Mouse (Mus musculus) neural tube, embryonic 13.5 days (tissue): ENCODE measurements around the gene Crim1. TPM values are rescaled to one million over a fixed set of nuclear protein-coding genes. Genes with fewer than 3 reads are reported as not detected.

Source experiments
- ATAC-seq: fragments of 200-750 bp; cut with Nextera tagmentation; 2 replicates; pipeline ENCODE4 v1.8.0; 2017; ENCODE audit warnings: low read depth, mild to moderate bottlenecking, moderate TSS enrichment, moderate library complexity
- H3K27ac ChIP-seq: fragments of 300-500 bp; sonication (generic); replicated peaks from 2 replicates; pipeline ENCODE4 v1.5.1; 2015; ENCODE audit warnings: moderate library complexity, mild to moderate bottlenecking, inconsistent platforms
- H3K27me3 ChIP-seq: fragments of 300-500 bp; sonication (generic); 2 replicates; pipeline ENCODE4 v1.6.1; 2015; ENCODE audit warnings: mild to moderate bottlenecking, inconsistent platforms
- H3K36me3 ChIP-seq: fragments of 300-500 bp; sonication (generic); 2 replicates; pipeline ENCODE4 v1.6.1; 2015; ENCODE audit warnings: mild to moderate bottlenecking, inconsistent platforms
- H3K4me1 ChIP-seq: fragments of 300-500 bp; sonication (generic); replicated peaks from 2 replicates; pipeline ENCODE4 v1.6.1; 2015; ENCODE audit warnings: inconsistent platforms
- H3K4me2 ChIP-seq: fragments of 300-500 bp; sonication (generic); 2 replicates; pipeline ENCODE4 v1.6.1; 2015; ENCODE audit warnings: inconsistent platforms, mild to moderate bottlenecking, moderate library complexity
- H3K4me3 ChIP-seq: fragments of 300-500 bp; sonication (generic); 2 replicates; pipeline ENCODE4 v1.5.1; 2015; ENCODE audit warnings: mild to moderate bottlenecking, inconsistent platforms
- H3K9ac ChIP-seq: fragments of 300-500 bp; sonication (generic); 2 replicates; pipeline ENCODE4 v1.6.1; 2015; ENCODE audit warnings: moderate library complexity, mild to moderate bottlenecking, inconsistent platforms
- H3K9me3 ChIP-seq: fragments of 300-500 bp; sonication (generic); 2 replicates; pipeline ENCODE4 v1.6.1; 2016; ENCODE audit warnings: inconsistent platforms
- WGBS: fragments of 180-500 bp; shearing (Covaris S2); methylation state at CpG from one replicate; pipeline ENCODE4 v1.1.7; 2015; 5-methylcytosine and 5-hydroxymethylcytosine counted together
- polyA plus RNA-seq: library from polyadenylated mRNA; unstranded; fragments of >200 nt; fragmentation: Nextera tagmentation; extraction: Ambion mirVana; gene quantifications from 2 replicates; pipeline ENCODE4 v1.2.1, GENCODE M21; 2015

The Crim1 gene
- polyA plus RNA-seq, 1 experiment from 2014 or later: 12.4 TPM

- no peak overlapping the region for H3K27ac ChIP-seq
- peaks cover 34% of the 10 kb centered on the region for H3K4me1 ChIP-seq
- H3K36me3 ChIP-seq: no peaks in the 10 kb centered on the region
- H3K4me2 ChIP-seq: no peak overlapping the region
- no peak overlapping the region for H3K9ac ChIP-seq
- H3K4me3 ChIP-seq: no peak overlapping the region
- no peaks in the 10 kb centered on the region for H3K9me3 ChIP-seq
- no peaks in the 10 kb centered on the region for H3K27me3 ChIP-seq
- 63% methylated on average over 3 of the region's 3 CpGs for WGBS
- ATAC-seq: no peak
These were observed 16.5 kb downstream of the Crim1 start for GRCm38 (mm10) chr17:78216526-78216925.

GRCm38 (mm10) chr17:78217406-78217805, 17.4 kb downstream of the Crim1 start:
- no peak for ATAC-seq
- 70% methylated on average over 6 of the region's 6 CpGs for WGBS

GRCm38 (mm10) chr17:78218506-78219232, 18.6 kb downstream of the Crim1 start:
- Histone ChIP-seq H3K4me1 (peaks cover 37% of the 10 kb centered on the region), H3K9ac (no peak overlapping the region), H3K27me3 (no peaks in the 10 kb centered on the region), H3K4me3 (no peak overlapping the region), H3K4me2 (no peak overlapping the region), H3K27ac (no peak overlapping the region), H3K9me3 (no peaks in the 10 kb centered on the region), H3K36me3 (no peaks in the 10 kb centered on the region)
- ATAC-seq: no peak
- 93% methylated on average over 10 of the region's 10 CpGs for WGBS

More at GRCm38 (mm10) chr17:78217406-78217805, 17.4 kb downstream of the Crim1 start:
- Histone ChIP-seq H3K36me3 (no peaks in the 10 kb centered on the region), H3K4me3 (no peak overlapping the region), H3K27ac (no peak overlapping the region), H3K4me2 (no peak overlapping the region), H3K9me3 (no peaks in the 10 kb centered on the region), H3K27me3 (no peaks in the 10 kb centered on the region), H3K9ac (no peak overlapping the region), H3K4me1 (peaks cover 39% of the 10 kb centered on the region)

GRCm38 (mm10) chr17:78221007-78221642, 21.1 kb downstream of the Crim1 start:
- no peaks in the 10 kb centered on the region for H3K36me3 ChIP-seq
- peaks cover 56% of the 10 kb centered on the region for H3K4me1 ChIP-seq
- WGBS: 81% methylated on average over 8 of the region's 8 CpGs
- no peak for ATAC-seq
- H3K4me3 ChIP-seq: no peak overlapping the region
- no peaks in the 10 kb centered on the region for H3K27me3 ChIP-seq
- no peak overlapping the region for H3K4me2 ChIP-seq
- H3K9ac ChIP-seq: no peak overlapping the region
- H3K27ac ChIP-seq: no peak overlapping the region
- no peaks in the 10 kb centered on the region for H3K9me3 ChIP-seq

- H3K4me2 ChIP-seq: no peak overlapping the region
These were observed 21.8 kb downstream of the Crim1 start for GRCm38 (mm10) chr17:78221860-78222259.

GRCm38 (mm10) chr17:78223988-78224387, 23.9 kb downstream of the Crim1 start:
- peak; percentile 83 for ATAC-seq
- Histone ChIP-seq H3K4me3 (0 out of 2 replicates have a peak overlapping the region, but pooled peaks have one; percentile 9), H3K4me2 (peak overlapping the region; percentile 36), H3K4me1 (peaks cover 50% of the 10 kb centered on the region), H3K36me3 (no peaks in the 10 kb centered on the region), H3K9me3 (no peaks in the 10 kb centered on the region), H3K9ac (0 out of 2 replicates have a peak overlapping the region, but pooled peaks have one; percentile 10), H3K27ac (peak overlapping the region; percentile 64), H3K27me3 (no peaks in the 10 kb centered on the region)
- WGBS: 10% methylated on average over 10 of the region's 10 CpGs

More at GRCm38 (mm10) chr17:78221860-78222259, 21.8 kb downstream of the Crim1 start:
- peaks cover 49% of the 10 kb centered on the region for H3K4me1 ChIP-seq
- H3K4me3 ChIP-seq: no peak overlapping the region
- WGBS: 88% methylated on average over 1 of the region's 1 CpGs
- no peak for ATAC-seq
- no peak overlapping the region for H3K9ac ChIP-seq
- no peaks in the 10 kb centered on the region for H3K27me3 ChIP-seq
- H3K9me3 ChIP-seq: no peaks in the 10 kb centered on the region
- no peak overlapping the region for H3K27ac ChIP-seq
- H3K36me3 ChIP-seq: no peaks in the 10 kb centered on the region

GRCm38 (mm10) chr17:78225547-78225946, 25.5 kb downstream of the Crim1 start:
- 72% methylated on average over 5 of the region's 5 CpGs for WGBS
- no peak overlapping the region for H3K9ac ChIP-seq
- no peak overlapping the region for H3K27ac ChIP-seq
- no peak for ATAC-seq
- H3K9me3 ChIP-seq: no peaks in the 10 kb centered on the region
- H3K4me1 ChIP-seq: peaks cover 45% of the 10 kb centered on the region
- no peak overlapping the region for H3K4me3 ChIP-seq
- H3K4me2 ChIP-seq: no peak overlapping the region
- H3K36me3 ChIP-seq: no peaks in the 10 kb centered on the region
- no peaks in the 10 kb centered on the region for H3K27me3 ChIP-seq

- no peak overlapping the region for H3K4me3 ChIP-seq
- no peak overlapping the region for H3K9ac ChIP-seq
- WGBS: 84% methylated on average over 3 of the region's 3 CpGs
- no peaks in the 10 kb centered on the region for H3K36me3 ChIP-seq
- H3K27ac ChIP-seq: no peak overlapping the region
- peaks cover 47% of the 10 kb centered on the region for H3K4me1 ChIP-seq
- no peaks in the 10 kb centered on the region for H3K27me3 ChIP-seq
- no peaks in the 10 kb centered on the region for H3K9me3 ChIP-seq
- no peak for ATAC-seq
- H3K4me2 ChIP-seq: no peak overlapping the region
These were observed 27.2 kb downstream of the Crim1 start for GRCm38 (mm10) chr17:78227211-78227610.

GRCm38 (mm10) chr17:78231567-78231966, 31.5 kb downstream of the Crim1 start:
- H3K27me3 ChIP-seq: no peaks in the 10 kb centered on the region
- no peak for ATAC-seq
- no peaks in the 10 kb centered on the region for H3K36me3 ChIP-seq
- H3K4me3 ChIP-seq: no peak overlapping the region
- no peak overlapping the region for H3K9ac ChIP-seq
- H3K27ac ChIP-seq: no peak overlapping the region
- H3K4me2 ChIP-seq: no peak overlapping the region
- peaks cover 32% of the 10 kb centered on the region for H3K4me1 ChIP-seq
- H3K9me3 ChIP-seq: no peaks in the 10 kb centered on the region
- 96% methylated on average over 5 of the region's 5 CpGs for WGBS

GRCm38 (mm10) chr17:78232703-78233102, 32.7 kb downstream of the Crim1 start:
- H3K27ac ChIP-seq: peak overlapping the region; percentile 42
- H3K9me3 ChIP-seq: no peaks in the 10 kb centered on the region
- no peak overlapping the region for H3K4me3 ChIP-seq
- H3K36me3 ChIP-seq: no peaks in the 10 kb centered on the region
- H3K4me1 ChIP-seq: peaks cover 32% of the 10 kb centered on the region
- H3K9ac ChIP-seq: no peak overlapping the region
- 61% methylated on average over 13 of the region's 13 CpGs for WGBS
- ATAC-seq: peak; percentile 84; the same call in 1 of the 2 replicates
- H3K27me3 ChIP-seq: no peaks in the 10 kb centered on the region
- no peak overlapping the region; the same call in 1 of the 2 replicates for H3K4me2 ChIP-seq

- WGBS: 74% methylated on average over 6 of the region's 6 CpGs
- no peak for ATAC-seq
- Histone ChIP-seq H3K36me3 (no peaks in the 10 kb centered on the region), H3K27ac (no peak overlapping the region), H3K9me3 (no peaks in the 10 kb centered on the region), H3K4me3 (no peak overlapping the region), H3K4me2 (no peak overlapping the region), H3K4me1 (peaks cover 29% of the 10 kb centered on the region), H3K9ac (no peak overlapping the region), H3K27me3 (no peaks in the 10 kb centered on the region)
These were observed 33.8 kb downstream of the Crim1 start for GRCm38 (mm10) chr17:78233873-78234272.

GRCm38 (mm10) chr17:78236126-78236525, 36.1 kb downstream of the Crim1 start:
- no peaks in the 10 kb centered on the region for H3K9me3 ChIP-seq
- H3K4me2 ChIP-seq: no peak overlapping the region
- 95% methylated on average over 12 of the region's 12 CpGs for WGBS
- ATAC-seq: no peak
- H3K27me3 ChIP-seq: no peaks in the 10 kb centered on the region
- H3K9ac ChIP-seq: no peak overlapping the region
- no peak overlapping the region for H3K27ac ChIP-seq
- peaks cover 24% of the 10 kb centered on the region for H3K4me1 ChIP-seq
- peaks cover 8% of the 10 kb centered on the region for H3K36me3 ChIP-seq
- no peak overlapping the region for H3K4me3 ChIP-seq
